Comparison of ENCODE assay signal across 9 mouse cellular contexts in genomic region chr10:77434457-77435151, GRCm38 (mm10). TPM values are rescaled to one million over a fixed set of nuclear protein-coding genes. Genes with fewer than 3 reads are reported as not detected.
A peak's percentile ranks its signal among the peaks of the same experiment; 100 is the strongest.
DNase-seq lines count a peak whose midpoint lies in the region; ATAC-seq and TF ChIP-seq lines count a peak whose summit lies in the region.
"Had no signal": no experiment of that assay in that cellular context is flagged by ENCODE, and none has a peak within 500 bp of the region (broad histone marks: within the 10 kb centered on the region; RNA-seq: fewer than 3 reads in every experiment).

No protein-coding gene starts in this region.

- DNase-seq in neural tube, embryonic 10.5 days (ENCODE audit: extremely low spot score, low spot score) = no peak
- DNase-seq in heart, postnatal 14 days = peak; percentile 59 to 64
- DNase-seq in layer of hippocampus, adult 11-12 months (ENCODE audit: low spot score) = peak; percentile 75
- peak; percentile 57 for DNase-seq in lung, postnatal 0 days (ENCODE audit: low spot score)
- DNase-seq in ovary, adult 18-20 months (ENCODE audit: low spot score) = no peak

- no peak overlapping the region for H3K27ac ChIP-seq in neural tube, embryonic 12.5 days
- H3K27ac ChIP-seq in forebrain, embryonic 15.5 days (replicated peaks) = no peak overlapping the region
- peak overlapping the region; percentile 43; the same call in 1 of the 2 replicates for H3K27ac ChIP-seq in lung, postnatal 0 days (ENCODE audit: low read length)
- H3K27ac ChIP-seq: limb, embryonic 12.5 days had no signal

- no peaks in the 10 kb centered on the region for H3K36me3 ChIP-seq in neural tube, embryonic 12.5 days
- no peaks in the 10 kb centered on the region for H3K36me3 ChIP-seq in forebrain, embryonic 15.5 days
- no peaks in the 10 kb centered on the region for H3K36me3 ChIP-seq in lung, postnatal 0 days (ENCODE audit: insufficient read depth, low read length)
- H3K36me3 ChIP-seq: limb, embryonic 12.5 days had no signal

- no peak for TF ChIP-seq EP300 in lung, postnatal 0 days (IDR thresholded peaks at IDR 0.05)

- no peaks in the 10 kb centered on the region for H3K9me3 ChIP-seq in neural tube, embryonic 12.5 days
- no peaks in the 10 kb centered on the region for H3K9me3 ChIP-seq in forebrain, embryonic 15.5 days
- no peaks in the 10 kb centered on the region for H3K9me3 ChIP-seq in lung, postnatal 0 days (ENCODE audit: low read length)
- H3K9me3 ChIP-seq: limb, embryonic 12.5 days had no signal

- ATAC-seq in neural tube, embryonic 12.5 days (ENCODE audit: low FRiP score, low read depth) = no peak
- 0 out of 2 replicates have a peak, but pooled peaks have one; percentile 60 for ATAC-seq in forebrain, embryonic 15.5 days (replicated peaks)
- peak; percentile 70 for ATAC-seq in lung, postnatal 0 days
- ATAC-seq in megakaryocyte-erythroid progenitor cell, adult 5-6 weeks (replicated peaks; ENCODE audit: low FRiP score, low TSS enrichment, poor library complexity, severe bottlenecking) = no peak; the same call in 1 of the 2 replicates

- H3K4me3 ChIP-seq in neural tube, embryonic 12.5 days = no peak overlapping the region
- no peak overlapping the region for H3K4me3 ChIP-seq in forebrain, embryonic 15.5 days
- H3K4me3 ChIP-seq in lung, postnatal 0 days (ENCODE audit: low read depth, low read length) = no peak overlapping the region
- H3K4me3 ChIP-seq: limb, embryonic 12.5 days had no signal

- no peaks in the 10 kb centered on the region for H3K27me3 ChIP-seq in neural tube, embryonic 12.5 days (replicated peaks)
- H3K27me3 ChIP-seq in forebrain, embryonic 15.5 days = no peaks in the 10 kb centered on the region
- H3K27me3 ChIP-seq in lung, postnatal 0 days (replicated peaks; ENCODE audit: insufficient read depth, low read length) = no peaks in the 10 kb centered on the region
- H3K27me3 ChIP-seq: limb, embryonic 12.5 days had no signal

- H3K9ac ChIP-seq in neural tube, embryonic 12.5 days = no peak overlapping the region
- no peak overlapping the region for H3K9ac ChIP-seq in forebrain, embryonic 15.5 days (replicated peaks)
- no peak overlapping the region for H3K9ac ChIP-seq in lung, postnatal 0 days (replicated peaks; ENCODE audit: low read depth)
- H3K9ac ChIP-seq: limb, embryonic 12.5 days had no signal

- intact Hi-C loops in heart, postnatal 14 days (cut with DNase I) = loop anchor here (5.0 kb wide), 1 partner anchor 72 kb away; no protein-coding TSS in a partner anchor

- H3K4me1 ChIP-seq in neural tube, embryonic 12.5 days = peaks cover 3% of the 10 kb centered on the region; the same call in 1 of the 2 replicates
- H3K4me1 ChIP-seq in forebrain, embryonic 15.5 days = peaks cover 9% of the 10 kb centered on the region; the same call in 1 of the 2 replicates
- H3K4me1 ChIP-seq in lung, postnatal 0 days (ENCODE audit: insufficient read depth, low read depth, low read length) = 0 out of 2 replicates have a peak, but pooled peaks cover 3% of the 10 kb centered on the region

- H3K4me2 ChIP-seq in neural tube, embryonic 12.5 days (replicated peaks) = peak overlapping the region; percentile 30
- H3K4me2 ChIP-seq in forebrain, embryonic 15.5 days (replicated peaks) = peak overlapping the region; percentile 14; the same call in 1 of the 2 replicates
- peak overlapping the region; percentile 27 for H3K4me2 ChIP-seq in lung, postnatal 0 days (replicated peaks; ENCODE audit: low read depth, low read length)
- H3K4me2 ChIP-seq: limb, embryonic 12.5 days had no signal

- WGBS in neural tube, embryonic 12.5 days = 50% methylated on average over 18 of the region's 18 CpGs
- 43% methylated on average over 18 of the region's 18 CpGs for WGBS in forebrain, embryonic 15.5 days
- WGBS in lung, postnatal 0 days = 32% methylated on average over 18 of the region's 18 CpGs

- no peak for TF ChIP-seq CTCF in lung, postnatal 0 days (IDR thresholded peaks at IDR 0.05)

RNA-seq across cellular contexts. Expression of gene Adarb1, which starts 16.5 kb away (rescaled TPM):
- 9.0 and 9.2 TPM in 2 replicates for polyA plus RNA-seq in neural tube, embryonic 12.5 days (2016; fragmentation: Nextera tagmentation; extraction: Ambion mirVana)
- 11.9 and 12.6 TPM in 2 replicates for polyA plus RNA-seq in forebrain, embryonic 15.5 days (2015; fragmentation: Nextera tagmentation; extraction: Ambion mirVana)
- total RNA-seq in heart, postnatal 14 days (2021) = 10 to 100 TPM; 22.9 to 25.9 TPM
- 25.3 and 30.1 TPM in 2 replicates for polyA plus RNA-seq in lung, postnatal 0 days (2015; fragmentation: Nextera tagmentation; extraction: Ambion mirVana)
- 0.28 TPM in 1 of 2 replicates, not detected in the other for total RNA-seq in megakaryocyte-erythroid progenitor cell, adult 5-6 weeks (2014; fragmentation: Nextera tagmentation)
- total RNA-seq in megakaryocyte-erythroid progenitor cell, adult 5-6 weeks (2017) = 1.1 and 3.9 TPM in 2 replicates

Comparison
In these comparisons a context has a peak if more than half of its experiments do, and no peak if none do; other contexts are left out.
1. ATAC-seq: peak in forebrain, embryonic 15.5 days (single experiment) and lung, postnatal 0 days (single experiment); none in neural tube, embryonic 12.5 days (single experiment) and megakaryocyte-erythroid progenitor cell, adult 5-6 weeks (single experiment).
2. DNase-seq: peak in heart, postnatal 14 days (2 of 2), layer of hippocampus, adult 11-12 months (single experiment) and lung, postnatal 0 days (single experiment); none in neural tube, embryonic 10.5 days (single experiment) and ovary, adult 18-20 months (single experiment).
3. Peak in every context shown above with its lines, with median percentiles within 50 percentile points of each other: H3K4me2 ChIP-seq.